Mouse (Mus musculus) heart, postnatal 10 days (tissue): Measurements from ENCODE around the gene Tfrc. TPM values are rescaled to one million over a fixed set of nuclear protein-coding genes. Genes with fewer than 3 reads are reported as not detected.

Source experiments
- DNase-seq, 2 experiments: peaks; one replicate each; pipeline ENCODE4 v3.0.0; 2021
- intact Hi-C: fragments of 180-260 bp; cut with DNase I; formaldehyde crosslinking; loops from one replicate; pipeline ENCODE4 v1.15.1; 2025
- total RNA-seq, 2 experiments: library from RNA; stranded (reverse); gene quantifications; 2 replicates each; pipeline ENCODE4 v1.2.3; 2021

Gene Tfrc
- total RNA-seq: 100 to 1,000 TPM; 180 to 317 TPM

DNA sequence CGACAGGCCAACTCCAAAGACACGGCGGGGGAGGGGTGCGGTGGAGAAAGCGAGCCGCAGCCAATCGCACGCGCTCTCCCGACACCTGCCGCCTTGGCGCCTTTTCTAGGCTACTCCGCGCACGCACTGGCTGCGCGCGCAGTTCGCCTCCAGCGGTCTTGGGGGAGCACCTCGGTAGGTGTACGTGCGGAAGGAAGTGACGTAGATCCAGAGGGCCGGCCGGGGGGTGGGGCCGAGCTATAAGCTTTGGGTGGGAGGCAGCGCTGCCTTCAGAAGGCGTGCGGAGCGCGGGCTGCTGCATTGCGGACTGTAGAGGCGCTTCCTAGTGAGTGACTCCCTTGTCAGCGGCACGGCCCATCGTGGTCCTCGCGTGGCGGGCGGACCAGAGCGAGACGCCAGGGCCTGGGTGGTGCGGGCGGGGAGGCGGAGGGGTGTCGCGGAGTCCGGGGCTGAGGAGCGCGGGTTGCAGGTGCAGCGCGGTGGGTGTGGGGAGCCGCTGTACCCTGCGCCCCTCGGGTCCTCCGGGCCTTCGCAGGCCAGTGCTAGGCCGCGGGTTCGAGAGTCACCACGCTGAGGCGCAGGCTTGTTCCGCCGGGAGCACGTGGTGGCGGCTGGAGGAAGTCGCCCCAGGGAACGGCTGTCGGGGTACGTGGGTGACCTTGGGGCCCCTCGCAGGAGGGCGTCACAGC, at the start of gene Tfrc:
Gene Tfrc, plus strand, starts transcription at position 209 of the 689 bp plus-strand sequence.
- intact Hi-C loops: no loop called here
- peak; percentile 94 to 97 for DNase-seq

GRCm38 (mm10) chr16:32559493-32559892, 49.2 kb upstream of the Tfrc start:
- intact Hi-C loops: no loop called here
- DNase-seq: no peak

DNA sequence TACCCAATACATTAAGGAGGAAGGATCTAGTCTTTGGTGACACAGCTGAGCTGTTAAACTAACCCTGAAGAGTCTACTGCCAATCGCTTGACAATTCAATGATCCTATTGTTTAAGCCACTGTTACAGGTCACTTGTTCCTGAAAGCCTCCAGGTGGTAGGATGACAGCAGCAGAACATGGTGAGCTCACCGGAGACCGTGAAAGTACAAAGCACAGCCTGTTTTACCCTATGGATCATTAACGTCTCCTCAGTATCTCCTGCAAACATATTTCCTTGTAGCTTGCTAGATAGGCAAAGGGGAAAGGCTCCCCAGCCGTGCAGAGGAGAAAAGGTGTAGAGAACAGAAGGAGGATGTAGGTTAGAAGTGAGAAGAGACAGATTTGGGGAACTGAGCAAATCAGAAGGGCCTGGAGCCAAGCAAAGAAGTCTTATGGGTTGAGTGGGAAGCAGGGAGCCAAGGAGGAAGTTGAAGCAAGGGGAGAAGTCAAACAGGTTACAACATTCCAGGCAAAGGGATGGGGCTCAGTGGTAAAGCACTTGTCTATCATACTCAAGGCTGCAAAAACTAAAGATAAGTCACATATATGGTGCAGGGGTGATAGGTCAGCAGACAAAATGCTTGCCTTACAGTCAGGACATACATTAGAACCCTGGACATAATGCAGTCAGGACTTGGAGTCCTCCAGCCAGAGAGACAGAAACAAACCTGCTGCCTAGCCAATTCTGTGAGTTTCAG, 45.5 kb upstream of the Tfrc start:
- DNase-seq: no peak
- intact Hi-C loops: no loop called here

GRCm38 (mm10) chr16:32567282-32567681, 41.4 kb upstream of the Tfrc start:
- DNase-seq: no peak
- intact Hi-C loops: no loop called here

DNA sequence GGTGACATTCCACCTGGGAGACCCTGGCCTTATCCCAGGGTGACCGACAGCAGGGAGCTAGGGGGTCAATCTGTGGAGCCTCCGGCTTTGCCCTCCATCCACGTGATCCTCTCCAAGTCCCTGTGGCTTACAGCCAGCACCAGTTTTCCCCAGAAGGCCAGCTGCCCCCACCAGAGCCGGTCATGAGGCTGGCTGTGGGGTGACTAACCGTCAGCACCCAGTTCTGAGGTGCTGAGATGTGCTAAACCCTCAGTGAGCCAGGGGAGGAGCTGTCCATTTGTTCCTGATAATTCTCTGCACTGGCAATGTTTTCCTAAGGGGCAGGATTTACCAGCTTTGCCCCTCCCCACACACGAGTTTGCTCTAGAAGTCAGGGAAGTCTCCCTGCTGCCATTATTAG, 40.3 kb upstream of the Tfrc start:
- intact Hi-C loops: no loop called here
- DNase-seq: peak in 1 of 2 experiments; percentile 16

GRCm38 (mm10) chr16:32570042-32570441, 38.7 kb upstream of the Tfrc start:
- DNase-seq: no peak
- intact Hi-C loops: no loop called here

- intact Hi-C loops: no loop called here
- no peak for DNase-seq
Observed at GRCm38 (mm10) chr16:32572528-32572927, 36.2 kb upstream of the Tfrc start.

DNA sequence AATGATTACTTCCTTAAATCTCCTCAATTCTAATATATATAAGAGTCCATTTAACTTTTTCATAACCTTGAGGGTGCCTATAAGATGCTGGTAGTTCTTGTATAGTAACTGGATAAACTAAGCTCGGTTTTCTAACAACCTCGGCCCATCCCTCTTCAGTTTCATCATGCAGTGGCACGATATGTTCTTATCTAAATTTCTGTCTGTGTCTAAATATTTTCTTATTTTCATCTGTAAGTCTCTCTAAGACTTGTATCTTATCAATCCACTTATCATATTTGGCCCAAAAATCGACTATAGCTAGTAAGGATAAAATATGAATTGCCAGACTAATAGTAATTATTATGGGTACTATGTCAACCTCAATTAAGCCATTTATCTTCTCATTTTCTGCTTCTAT, 22.2 kb upstream of the Tfrc start:
- DNase-seq: no peak
- intact Hi-C loops: no loop called here

- DNase-seq: no peak
- intact Hi-C loops: no loop called here
Observed at GRCm38 (mm10) chr16:32588568-32588967, 20.2 kb upstream of the Tfrc start.

GRCm38 (mm10) chr16:32591521-32591920, 17.2 kb upstream of the Tfrc start:
- DNase-seq: no peak

DNA sequence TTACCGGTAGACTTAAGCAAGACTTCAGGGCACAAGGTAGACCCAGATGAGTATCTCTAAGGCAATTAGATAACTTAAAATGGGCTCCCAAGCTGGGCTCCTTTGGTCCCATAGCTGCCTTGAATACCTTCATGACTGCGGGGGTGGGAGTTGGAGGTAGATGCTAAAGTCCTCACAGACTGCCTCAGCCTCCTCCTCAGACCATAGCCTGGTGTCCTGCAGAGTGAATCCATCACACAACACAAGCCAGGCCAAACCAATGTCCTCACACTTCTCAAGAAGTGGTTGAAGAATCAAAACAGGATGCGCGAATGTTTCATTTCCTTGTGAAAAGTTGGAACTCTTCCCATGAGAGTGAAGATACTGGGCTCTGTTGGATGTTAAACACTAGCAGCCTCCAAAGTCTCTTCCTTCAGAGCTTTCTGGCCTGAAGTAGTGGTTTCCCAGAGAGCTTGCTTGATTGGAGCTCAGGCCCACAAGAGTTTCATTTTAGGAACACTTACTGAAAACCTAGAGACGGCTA, 15.4 kb upstream of the Tfrc start:
- intact Hi-C loops: no loop called here

More at GRCm38 (mm10) chr16:32591521-32591920, 17.2 kb upstream of the Tfrc start:
- intact Hi-C loops: no loop called here

GRCm38 (mm10) chr16:32593916-32594315, 14.8 kb upstream of the Tfrc start:
- intact Hi-C loops: no loop called here
- DNase-seq: no peak

More for the DNA sequence above, 15.4 kb upstream of the Tfrc start:
- DNase-seq: no peak

GRCm38 (mm10) chr16:32594701-32595100, 14.0 kb upstream of the Tfrc start:
- DNase-seq: no peak
- intact Hi-C loops: no loop called here

DNA sequence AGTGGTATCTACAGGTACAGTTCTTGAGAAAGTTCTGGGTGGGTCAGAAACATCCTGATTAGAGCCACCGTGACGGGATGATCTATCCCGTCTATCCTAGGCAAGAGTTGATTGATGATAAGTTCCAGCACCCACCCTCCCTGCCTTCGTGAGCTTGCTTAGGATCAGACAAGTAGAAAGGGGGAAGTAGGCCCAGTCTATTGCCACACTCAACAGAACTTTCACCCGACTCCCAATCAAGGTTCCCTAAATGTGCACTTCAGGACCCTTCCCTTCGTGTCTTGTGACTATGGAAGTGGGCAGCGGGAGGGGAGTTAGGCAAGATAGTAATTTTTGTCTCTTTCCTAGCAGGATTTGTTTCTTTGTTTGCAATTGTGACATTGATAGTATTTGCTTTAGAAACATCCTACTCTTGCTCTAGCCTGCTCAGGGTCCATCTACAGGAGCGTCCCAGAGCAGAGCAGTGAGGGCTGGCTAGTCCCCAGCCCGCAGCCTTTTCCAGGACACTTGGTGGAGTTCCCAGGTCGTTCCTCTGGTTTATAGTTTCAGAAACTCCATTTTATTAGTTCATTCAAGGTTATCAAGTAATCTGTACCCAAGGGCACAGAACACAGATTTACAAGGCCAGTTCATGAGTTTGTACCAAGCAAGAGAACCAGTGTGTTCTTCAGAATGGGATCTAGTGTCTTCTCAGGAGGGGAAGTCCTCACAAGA, 13.4 kb upstream of the Tfrc start:
- DNase-seq: no peak

DNA sequence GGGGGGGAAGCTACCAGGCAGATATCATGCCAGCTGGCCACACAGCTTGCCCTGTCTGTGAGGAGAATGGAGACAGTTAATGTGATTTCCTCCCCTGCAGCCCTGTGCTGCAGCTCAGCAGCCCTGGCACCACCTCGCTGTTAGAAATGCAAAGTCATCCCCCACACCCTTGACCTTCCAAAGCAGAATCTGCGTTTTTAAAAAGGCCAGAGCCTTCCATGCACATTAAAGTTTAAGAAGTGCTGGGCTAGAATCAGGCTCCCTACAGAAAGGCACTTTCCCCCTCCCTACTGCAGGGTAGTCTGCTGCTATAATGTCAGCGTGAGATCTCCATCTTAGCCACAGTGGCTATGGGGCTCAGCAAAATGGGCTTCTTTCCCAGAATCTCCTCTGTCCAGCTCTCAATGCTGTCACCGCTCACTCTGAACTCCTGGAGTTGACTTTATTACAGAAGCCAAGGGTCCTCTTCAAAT, 10.8 kb upstream of the Tfrc start:
- intact Hi-C loops: no loop called here
- DNase-seq: peak; percentile 41 to 44

More for the DNA sequence above, 13.4 kb upstream of the Tfrc start:
- intact Hi-C loops: no loop called here

DNA sequence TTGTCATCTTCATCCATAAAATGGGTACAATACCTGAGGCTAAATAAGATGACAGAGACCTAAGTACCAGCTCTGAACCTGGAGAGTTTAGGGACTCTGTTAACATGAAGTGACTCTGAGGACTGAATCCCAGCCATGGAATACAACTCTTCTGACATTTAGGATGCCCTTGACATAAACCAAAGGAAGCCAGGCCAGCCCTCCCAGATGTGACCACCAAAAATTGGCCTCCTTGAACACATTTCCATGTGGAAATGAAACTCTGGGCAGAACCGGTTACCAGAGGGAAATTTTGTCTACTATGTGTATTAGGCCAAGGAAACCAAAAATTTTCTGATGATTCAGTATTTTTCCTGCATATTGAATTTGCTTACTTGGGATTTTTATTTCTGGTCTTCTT, 9.6 kb upstream of the Tfrc start:
- DNase-seq: no peak
- intact Hi-C loops: no loop called here

- intact Hi-C loops: no loop called here
Observed at GRCm38 (mm10) chr16:32602193-32602685, 6.5 kb upstream of the Tfrc start.

DNA sequence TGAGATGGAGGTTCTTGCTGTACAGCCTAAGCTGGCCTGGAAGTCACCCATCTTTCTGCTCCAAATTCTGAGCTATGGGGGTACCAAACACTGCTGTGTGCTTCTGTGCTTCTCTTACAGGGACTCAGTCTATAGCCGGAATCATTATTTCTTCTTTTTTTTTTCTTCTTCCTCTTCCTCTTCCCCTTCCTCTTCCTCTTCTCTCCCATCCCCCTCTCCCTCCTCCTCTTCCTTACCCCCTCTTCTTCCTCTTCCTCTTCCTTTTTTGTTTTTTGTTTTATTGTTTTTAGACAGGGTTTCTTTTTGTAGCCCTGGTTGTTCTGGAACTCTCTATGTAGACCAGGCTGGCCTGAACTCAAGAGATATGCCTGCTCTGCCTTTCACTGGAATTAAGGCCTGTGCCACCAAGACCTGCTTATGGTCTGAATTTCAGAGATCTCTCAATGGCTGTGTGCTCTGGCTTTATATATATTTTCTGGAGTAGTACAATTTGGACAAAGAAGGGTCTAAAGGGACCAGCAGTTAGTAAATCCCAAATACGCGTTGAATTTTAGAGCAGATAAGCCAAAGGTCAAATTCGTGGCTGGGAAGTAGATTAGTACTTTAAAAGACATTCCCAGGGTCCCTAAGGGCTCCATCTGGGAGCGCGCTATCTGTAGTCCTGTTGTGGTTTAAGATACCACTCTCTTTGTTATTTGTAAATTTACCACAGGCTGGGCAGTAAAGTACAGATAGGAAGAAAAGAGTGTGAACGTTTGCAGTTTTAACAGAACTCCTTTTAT, 967 bp upstream of the Tfrc start:
- DNase-seq: no peak
- intact Hi-C loops: no loop called here

More at GRCm38 (mm10) chr16:32602193-32602685, 6.5 kb upstream of the Tfrc start:
- DNase-seq: no peak

DNA sequence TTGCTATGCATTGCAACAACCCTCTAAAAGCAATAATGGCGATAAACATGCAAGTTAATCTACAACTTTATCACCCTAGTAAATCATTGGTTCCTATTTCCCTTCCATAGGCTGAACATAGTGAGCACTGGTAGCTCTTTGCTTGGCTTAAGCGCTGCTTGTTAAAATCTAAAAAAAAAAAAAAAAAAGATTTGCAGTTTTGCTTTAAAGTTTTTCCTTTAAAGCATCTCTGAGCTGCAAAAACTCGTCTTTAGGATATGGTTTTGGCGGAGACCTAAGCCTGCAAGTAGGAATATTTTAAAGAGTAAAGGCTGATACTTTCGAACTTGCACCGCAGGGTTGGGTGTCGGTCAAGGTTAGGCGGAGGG, 392 bp upstream of the Tfrc start:
- no peak for DNase-seq
- intact Hi-C loops: no loop called here

GRCm38 (mm10) chr16:32609401-32609779, 670 bp downstream of the Tfrc start:
- intact Hi-C loops: no loop called here
- peak in 1 of 2 experiments; percentile 20 for DNase-seq
